Mouse (Mus musculus) bone marrow, adult 2 months (tissue): ENCODE measurements at regions not wholly inside any gene's neighbourhood (a gene's known extent, or its start where the extent isn't known, plus 50 kb on each side); places are given as distances from the start of the nearest gene placed in this dataset.
"Not testable (repeated sequence)": the region's sequence is repeated elsewhere in the genome, so short reads cannot be mapped to it uniquely, and the experiment has no call there.

Experiments used
- H3K27ac ChIP-seq: fragments of 200-500 bp; 2 replicates; pipeline ENCODE4 v1.5.1; 2012; ENCODE audit warnings: low read depth, mild to moderate bottlenecking, control low read depth, inconsistent platforms, low read length; ENCODE audit not compliant: control insufficient read depth, poor library complexity, insufficient read depth
- H3K4me1 ChIP-seq: fragments of 200-500 bp; 2 replicates; pipeline ENCODE4 v1.6.1; 2011; ENCODE audit warnings: low read length; ENCODE audit not compliant: control insufficient read depth, insufficient read depth
- H3K4me3 ChIP-seq: fragments of 200-500 bp; replicated peaks from 2 replicates; pipeline ENCODE3; 2011; ENCODE audit warnings: mild to moderate bottlenecking, low read depth, low read length, control low read depth; ENCODE audit not compliant: control insufficient read depth
- CTCF ChIP-seq: fragments of 200-500 bp; IDR thresholded peaks from 2 replicates; pipeline ENCODE4 v1.5.1; 2011; ENCODE audit warnings: low read length, control low read depth; ENCODE audit not compliant: control insufficient read depth, insufficient read depth
- POLR2A ChIP-seq: fragments of 200-500 bp; IDR thresholded peaks from 2 replicates; pipeline ENCODE4 v1.6.1; 2011; ENCODE audit warnings: low read depth, mild to moderate bottlenecking, control low read depth, low read length, borderline replicate concordance; ENCODE audit not compliant: control insufficient read depth
- WGBS: fragments of 180-500 bp; shearing (Covaris S2); methylation state at CpG from one replicate; pipeline ENCODE4 v1.1.7; 2018; 5-methylcytosine and 5-hydroxymethylcytosine counted together

- no peak for TF ChIP-seq CTCF
- TF ChIP-seq POLR2A, result no peak
These were observed 165.5 kb upstream of the Stk26 start for GRCm38 (mm10) chrX:50675356-50675755.

DNA sequence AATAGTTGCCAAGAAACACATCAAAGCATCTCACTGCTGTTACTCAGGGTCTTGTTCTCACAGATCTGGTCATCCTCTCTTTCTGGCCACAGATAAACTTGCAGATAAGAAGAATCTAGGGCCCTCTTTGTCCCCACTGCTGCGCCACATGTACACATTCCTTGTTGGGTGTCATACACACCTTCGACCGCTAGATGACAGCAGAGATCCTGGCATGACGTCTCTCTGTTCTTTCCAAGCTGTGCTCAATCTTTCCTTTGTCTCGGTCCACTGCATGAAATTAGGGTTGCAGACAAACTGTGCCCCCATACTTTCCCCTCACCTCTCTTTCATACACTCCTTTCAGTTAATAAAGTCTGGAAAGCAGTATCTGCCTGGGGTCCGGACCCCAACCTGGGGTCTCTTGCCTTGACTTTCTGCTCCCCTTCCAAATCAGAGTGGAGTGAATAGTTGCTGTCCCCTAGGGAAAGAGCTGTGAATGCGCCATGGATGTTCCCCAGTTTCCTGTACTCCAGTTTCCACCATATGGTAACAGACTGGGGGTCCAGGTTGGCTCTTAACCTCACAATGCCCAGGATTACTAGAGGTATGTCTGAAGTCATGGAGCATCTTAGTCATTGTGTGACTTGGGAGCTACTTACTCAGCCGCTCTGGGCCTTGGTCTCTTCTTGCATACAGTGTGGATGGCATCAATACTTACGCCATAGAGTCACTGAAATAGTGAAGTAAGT lies 182.8 kb upstream of the Stk26 start:
- no peak overlapping the region for H3K4me3 ChIP-seq
- peak; percentile 75 for TF ChIP-seq CTCF
- no peak for TF ChIP-seq POLR2A
- no peaks in the 10 kb centered on the region for H3K4me1 ChIP-seq
- H3K27ac ChIP-seq, result no peak overlapping the region
- 37% methylated on average over 9 of the region's 9 CpGs for WGBS

More at GRCm38 (mm10) chrX:50675356-50675755, 165.5 kb upstream of the Stk26 start:
- no peak overlapping the region for H3K4me3 ChIP-seq
- no peak overlapping the region for H3K27ac ChIP-seq
- 23% methylated on average over 6 of the region's 6 CpGs for WGBS
- no peaks in the 10 kb centered on the region; the same call in 1 of the 2 replicates for H3K4me1 ChIP-seq

DNA sequence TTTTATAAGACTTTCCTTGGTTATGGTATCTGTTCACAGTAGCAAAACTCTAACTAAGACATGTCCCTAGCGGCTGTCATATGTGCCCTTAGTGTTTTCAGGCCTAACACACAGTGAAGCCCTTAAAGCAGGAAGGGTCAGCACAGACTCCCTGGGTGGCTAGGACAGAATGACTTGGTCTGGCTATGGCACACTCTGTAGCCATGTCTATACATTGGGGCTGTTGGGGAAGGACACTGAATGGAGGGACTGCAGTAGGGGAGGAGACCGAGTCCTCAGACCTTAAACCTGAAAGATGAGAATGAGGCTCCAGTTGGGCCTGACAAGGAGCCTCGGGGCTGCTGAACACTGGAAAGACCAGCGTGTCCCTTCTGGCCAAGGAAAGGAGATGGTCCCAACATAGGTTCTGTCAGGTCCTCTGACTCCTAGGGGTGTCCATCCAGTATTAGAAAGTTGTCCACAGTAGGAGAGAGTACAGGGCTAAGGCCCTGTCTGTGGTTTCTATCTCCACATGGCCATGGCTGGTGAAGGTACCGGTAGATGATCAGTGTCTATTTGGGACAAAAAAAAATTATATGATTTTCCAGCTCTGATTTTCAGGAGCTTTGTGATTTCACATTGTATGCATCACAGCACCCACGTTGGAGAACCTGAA lies 183.5 kb upstream of the Stk26 start:
- no peak for TF ChIP-seq CTCF
- no peak for TF ChIP-seq POLR2A
- Histone ChIP-seq H3K27ac (no peak overlapping the region), H3K4me1 (no peaks in the 10 kb centered on the region), H3K4me3 (no peak overlapping the region)
- WGBS, result 64% methylated on average over 6 of the region's 6 CpGs

GRCm38 (mm10) chrX:50655380-50655779 lies 185.5 kb upstream of the Stk26 start:
- H3K27ac ChIP-seq, H3K4me3 ChIP-seq, H3K4me1 ChIP-seq: not testable (repeated sequence)
- 87% methylated on average over 1 of the region's 1 CpGs for WGBS

DNA sequence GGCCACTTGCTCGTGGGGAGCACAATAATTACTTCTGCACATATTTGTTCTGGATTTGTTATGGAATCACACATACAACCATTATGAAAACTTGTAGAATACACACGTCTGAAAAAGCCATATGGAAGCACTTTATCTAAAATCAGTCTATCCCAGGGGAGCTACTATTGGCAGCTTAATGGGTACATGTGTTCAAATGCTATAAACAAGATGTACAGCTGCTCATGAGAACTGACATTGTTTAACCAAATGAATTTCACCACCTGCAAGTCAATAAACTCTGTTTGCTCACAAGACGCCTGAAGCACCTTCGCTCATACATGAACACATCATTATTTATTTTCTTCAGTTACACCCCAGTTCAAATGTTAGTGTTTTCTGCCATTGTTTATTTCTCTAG lies 199.5 kb upstream of the Stk26 start:
- 66% methylated on average over 4 of the region's 4 CpGs for WGBS
- Histone ChIP-seq H3K4me1 (no peaks in the 10 kb centered on the region; the same call in 1 of the 2 replicates), H3K27ac (no peak overlapping the region), H3K4me3 (no peak overlapping the region)
- no peak for TF ChIP-seq CTCF
- TF ChIP-seq POLR2A, result no peak

GRCm38 (mm10) chrX:50635634-50636033 lies 205.2 kb upstream of the Stk26 start:
- TF ChIP-seq CTCF (no peak), POLR2A (no peak)
- Histone ChIP-seq H3K4me3 (peak overlapping the region; percentile 64), H3K27ac (no peak overlapping the region), H3K4me1 (no peaks in the 10 kb centered on the region; the same call in 1 of the 2 replicates)
- 26% methylated on average over 6 of the region's 6 CpGs for WGBS

DNA sequence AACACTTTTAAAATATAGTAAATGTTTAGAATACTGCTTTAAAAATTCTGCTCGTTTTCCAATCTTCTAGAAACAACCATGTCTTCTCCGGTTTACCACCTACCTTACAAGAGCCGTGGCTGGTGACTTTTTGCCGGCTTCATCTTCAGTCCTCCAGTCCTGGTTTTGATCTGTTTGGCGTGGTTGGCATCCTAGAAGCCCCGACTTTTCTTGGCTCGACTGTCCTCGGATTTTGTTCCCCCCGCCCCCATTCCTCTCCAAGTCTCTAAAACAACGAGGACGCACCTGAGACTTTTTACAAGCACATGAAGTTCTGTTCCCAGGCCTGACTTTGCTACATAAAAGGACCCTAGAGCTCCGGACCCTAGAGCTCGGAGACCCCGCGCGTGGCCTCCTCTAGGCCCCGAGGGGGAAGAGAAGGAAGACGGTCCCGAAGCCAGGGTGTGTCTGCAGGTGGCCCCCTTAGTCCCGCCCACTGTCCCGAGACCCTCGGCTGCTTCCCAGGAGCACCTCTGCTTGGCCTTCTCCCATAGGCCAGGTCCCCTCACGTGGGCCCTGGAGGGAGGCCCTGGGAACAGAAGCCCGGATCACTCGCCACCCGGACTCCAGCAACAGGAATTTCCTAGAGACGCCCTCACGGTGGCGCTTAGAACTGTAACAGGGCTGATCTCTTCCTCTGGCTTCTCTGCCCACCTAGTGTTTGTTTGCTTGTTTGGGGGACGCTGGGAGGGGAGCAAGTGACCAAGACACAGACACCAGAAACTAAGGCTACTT lies 205.8 kb upstream of the Stk26 start:
- TF ChIP-seq CTCF (no peak), POLR2A (no peak)
- no peak overlapping the region for H3K27ac ChIP-seq
- H3K4me3 ChIP-seq, result peak overlapping the region; percentile 64
- WGBS, result 10% methylated on average over 30 of the region's 30 CpGs
- no peaks in the 10 kb centered on the region; the same call in 1 of the 2 replicates for H3K4me1 ChIP-seq

DNA sequence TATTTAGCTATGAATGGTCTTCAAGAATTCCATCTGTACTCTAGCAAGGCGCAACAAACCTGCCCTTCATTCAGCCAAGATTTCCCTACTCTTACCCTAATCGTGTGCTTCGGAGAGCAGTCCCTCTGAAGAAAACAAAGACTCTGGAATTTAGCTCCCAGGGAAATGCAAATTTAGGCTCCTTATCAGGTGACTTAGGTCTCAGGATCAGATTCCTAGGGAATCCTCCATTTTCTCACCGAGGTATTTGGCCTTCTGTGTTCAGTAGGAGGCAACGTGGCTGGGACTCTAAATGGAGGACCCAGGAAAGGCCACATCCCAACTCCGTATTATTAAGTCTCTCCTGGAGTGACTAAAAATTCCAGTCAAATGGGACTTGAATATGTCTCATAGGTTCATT lies 204.2 kb upstream of the Olfr1324 start:
- 85% methylated on average over 6 of the region's 6 CpGs for WGBS
- Histone ChIP-seq H3K4me3 (no peak overlapping the region), H3K4me1 (no peaks in the 10 kb centered on the region; the same call in 1 of the 2 replicates), H3K27ac (no peak overlapping the region)
- no peak for TF ChIP-seq CTCF
- TF ChIP-seq POLR2A, result no peak
